Mouse (Mus musculus): ENCODE results near the gene Cdc42se2. TPM values are rescaled to one million over a fixed set of nuclear protein-coding genes. Genes with fewer than 3 reads are reported as not detected.

Cdc42se2 gene
- polyA plus RNA-seq, 1 experiment from 2014 or later: 56.3 TPM

GRCm38 (mm10) chr11:54823467-54823866 is 36.0 kb upstream of the Cdc42se2 start:
- H3K4me3 ChIP-seq (ENCODE audit: low read depth, low read length): no peak overlapping the region
- WGBS: 76% methylated on average over 4 of the region's 4 CpGs
- ATAC-seq: no peak

GRCm38 (mm10) chr11:54819489-54819888 is 32.0 kb upstream of the Cdc42se2 start:
- DNase-seq (ENCODE audit: low spot score) (no peak), ATAC-seq (no peak)
- 63% methylated on average over 7 of the region's 7 CpGs for WGBS
- Histone ChIP-seq H3K4me3 (ENCODE audit: low read depth, low read length) (no peak overlapping the region), H3K36me3 (ENCODE audit: insufficient read depth, low read length) (no peaks in the 10 kb centered on the region), H3K27ac (ENCODE audit: low read length) (no peak overlapping the region), H3K4me2 (replicated peaks; ENCODE audit: low read depth, low read length) (no peak overlapping the region), H3K9ac (replicated peaks; ENCODE audit: low read depth) (no peak overlapping the region), H3K27me3 (replicated peaks; ENCODE audit: insufficient read depth, low read length) (no peaks in the 10 kb centered on the region), H3K4me1 (ENCODE audit: insufficient read depth, low read depth, low read length) (no peaks in the 10 kb centered on the region), H3K9me3 (ENCODE audit: low read length) (no peaks in the 10 kb centered on the region)
- TF ChIP-seq CTCF (IDR thresholded peaks at IDR 0.05): no peak
- TF ChIP-seq EP300 (IDR thresholded peaks at IDR 0.05): no peak

More at GRCm38 (mm10) chr11:54823467-54823866, 36.0 kb upstream of the Cdc42se2 start:
- no peak overlapping the region for H3K4me2 ChIP-seq (replicated peaks; ENCODE audit: low read depth, low read length)
- H3K9ac ChIP-seq (replicated peaks; ENCODE audit: low read depth): no peak overlapping the region
- H3K27me3 ChIP-seq (replicated peaks; ENCODE audit: insufficient read depth, low read length): no peaks in the 10 kb centered on the region
- no peaks in the 10 kb centered on the region for H3K4me1 ChIP-seq (ENCODE audit: insufficient read depth, low read depth, low read length)
- TF ChIP-seq EP300 (IDR thresholded peaks at IDR 0.05): no peak
- TF ChIP-seq CTCF (IDR thresholded peaks at IDR 0.05): no peak
- no peaks in the 10 kb centered on the region for H3K9me3 ChIP-seq (ENCODE audit: low read length)
- no peak overlapping the region for H3K27ac ChIP-seq (ENCODE audit: low read length)
- DNase-seq (ENCODE audit: low spot score): no peak
- H3K36me3 ChIP-seq (ENCODE audit: insufficient read depth, low read length): no peaks in the 10 kb centered on the region

- no peak for DNase-seq (ENCODE audit: low spot score)
- WGBS: 36% methylated on average over 4 of the region's 4 CpGs
- no peak for ATAC-seq
- Histone ChIP-seq H3K4me2 (replicated peaks; ENCODE audit: low read depth, low read length) (no peak overlapping the region), H3K36me3 (ENCODE audit: insufficient read depth, low read length) (no peaks in the 10 kb centered on the region), H3K4me1 (ENCODE audit: insufficient read depth, low read depth, low read length) (no peaks in the 10 kb centered on the region), H3K9me3 (ENCODE audit: low read length) (no peaks in the 10 kb centered on the region), H3K27me3 (replicated peaks; ENCODE audit: insufficient read depth, low read length) (no peaks in the 10 kb centered on the region), H3K27ac (ENCODE audit: low read length) (no peak overlapping the region), H3K9ac (replicated peaks; ENCODE audit: low read depth) (no peak overlapping the region), H3K4me3 (ENCODE audit: low read depth, low read length) (no peak overlapping the region)
- no peak for TF ChIP-seq EP300 (IDR thresholded peaks at IDR 0.05)
- TF ChIP-seq CTCF (IDR thresholded peaks at IDR 0.05): no peak
These were observed 30.0 kb upstream of the Cdc42se2 start for GRCm38 (mm10) chr11:54817449-54817848.

GRCm38 (mm10) chr11:54815659-54816058 is 28.2 kb upstream of the Cdc42se2 start:
- Histone ChIP-seq H3K36me3 (ENCODE audit: insufficient read depth, low read length) (no peaks in the 10 kb centered on the region), H3K4me3 (ENCODE audit: low read depth, low read length) (no peak overlapping the region), H3K4me1 (ENCODE audit: insufficient read depth, low read depth, low read length) (no peaks in the 10 kb centered on the region), H3K4me2 (replicated peaks; ENCODE audit: low read depth, low read length) (no peak overlapping the region), H3K27me3 (replicated peaks; ENCODE audit: insufficient read depth, low read length) (no peaks in the 10 kb centered on the region), H3K9ac (replicated peaks; ENCODE audit: low read depth) (no peak overlapping the region), H3K27ac (ENCODE audit: low read length) (no peak overlapping the region), H3K9me3 (ENCODE audit: low read length) (no peaks in the 10 kb centered on the region)
- ATAC-seq (no peak), DNase-seq (ENCODE audit: low spot score) (no peak)
- TF ChIP-seq CTCF (IDR thresholded peaks at IDR 0.05) (no peak), EP300 (IDR thresholded peaks at IDR 0.05) (no peak)

GRCm38 (mm10) chr11:54812812-54813516 is 25.5 kb upstream of the Cdc42se2 start:
- no peaks in the 10 kb centered on the region for H3K27me3 ChIP-seq (replicated peaks; ENCODE audit: insufficient read depth, low read length)
- no peak overlapping the region for H3K4me2 ChIP-seq (replicated peaks; ENCODE audit: low read depth, low read length)
- no peak overlapping the region for H3K9ac ChIP-seq (replicated peaks; ENCODE audit: low read depth)
- no peak overlapping the region for H3K27ac ChIP-seq (ENCODE audit: low read length)
- H3K4me1 ChIP-seq (ENCODE audit: insufficient read depth, low read depth, low read length): no peaks in the 10 kb centered on the region
- no peak for TF ChIP-seq EP300 (IDR thresholded peaks at IDR 0.05)
- no peak for TF ChIP-seq CTCF (IDR thresholded peaks at IDR 0.05)
- DNase-seq (ENCODE audit: low spot score) (no peak), ATAC-seq (no peak)
- no peaks in the 10 kb centered on the region for H3K36me3 ChIP-seq (ENCODE audit: insufficient read depth, low read length)
- H3K4me3 ChIP-seq (ENCODE audit: low read depth, low read length): no peak overlapping the region
- no peaks in the 10 kb centered on the region for H3K9me3 ChIP-seq (ENCODE audit: low read length)
- 55% methylated on average over 8 of the region's 8 CpGs for WGBS

GRCm38 (mm10) chr11:54812314-54812713 is 24.8 kb upstream of the Cdc42se2 start:
- no peak for ATAC-seq
- TF ChIP-seq CTCF (IDR thresholded peaks at IDR 0.05) (no peak), EP300 (IDR thresholded peaks at IDR 0.05) (no peak)
- 65% methylated on average over 4 of the region's 4 CpGs for WGBS
- H3K9me3 ChIP-seq (ENCODE audit: low read length): no peaks in the 10 kb centered on the region
- H3K36me3 ChIP-seq (ENCODE audit: insufficient read depth, low read length): no peaks in the 10 kb centered on the region
- no peaks in the 10 kb centered on the region for H3K27me3 ChIP-seq (replicated peaks; ENCODE audit: insufficient read depth, low read length)
- H3K27ac ChIP-seq (ENCODE audit: low read length): no peak overlapping the region
- H3K4me2 ChIP-seq (replicated peaks; ENCODE audit: low read depth, low read length): no peak overlapping the region
- H3K9ac ChIP-seq (replicated peaks; ENCODE audit: low read depth): no peak overlapping the region
- no peak for DNase-seq (ENCODE audit: low spot score)
- no peak overlapping the region for H3K4me3 ChIP-seq (ENCODE audit: low read depth, low read length)
- H3K4me1 ChIP-seq (ENCODE audit: insufficient read depth, low read depth, low read length): no peaks in the 10 kb centered on the region
